Mouse (Mus musculus): Measurements from ENCODE around the gene Gm20425.

The Gm20425 gene

DNA sequence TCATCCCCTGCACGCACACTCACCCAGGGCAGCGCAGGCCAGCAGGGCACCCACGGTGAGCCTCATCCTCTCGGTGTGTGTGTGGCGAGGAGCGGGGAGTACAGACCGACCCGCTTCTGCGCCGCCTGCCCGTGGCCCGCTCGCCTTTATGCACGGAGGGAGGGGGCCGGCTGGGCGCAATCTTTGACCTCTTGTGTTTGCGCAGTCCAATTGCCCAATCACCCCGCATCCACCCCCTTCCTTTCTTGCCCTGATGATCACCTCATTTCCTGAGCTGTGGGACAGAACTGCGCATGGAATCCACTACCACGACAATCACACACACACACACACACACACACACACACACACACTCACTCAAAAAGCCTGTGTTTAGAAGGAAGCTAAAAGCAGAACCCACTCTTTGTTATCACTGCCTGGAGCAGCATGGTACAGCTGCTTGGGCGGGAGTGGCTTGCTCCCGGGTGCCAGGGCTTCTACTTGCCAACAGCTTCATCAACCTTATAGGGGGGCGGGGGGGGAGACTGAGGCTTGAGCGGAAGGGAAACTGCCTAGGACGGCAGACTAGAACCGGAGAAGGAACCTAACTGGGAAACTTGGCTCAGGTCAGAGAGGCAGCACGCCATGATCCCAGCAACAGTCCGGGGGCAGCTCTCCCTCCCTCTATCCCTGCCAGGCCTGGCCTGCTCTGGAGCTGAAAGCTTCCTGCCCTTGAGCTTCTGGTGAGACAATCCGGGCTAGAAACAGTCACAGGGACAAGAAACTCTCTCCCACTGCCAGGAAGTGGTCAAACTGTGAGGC is at the start of gene Gm20425, which contains the start of gene Trf:
TSS of gene Gm20425 (minus strand) at position 157 of the 801 bp plus-strand sequence.
TSS of gene Trf (minus strand) at position 294 of the 801 bp plus-strand sequence.
- no peak for DNase-seq (ENCODE audit: low read depth, low spot score)

DNA sequence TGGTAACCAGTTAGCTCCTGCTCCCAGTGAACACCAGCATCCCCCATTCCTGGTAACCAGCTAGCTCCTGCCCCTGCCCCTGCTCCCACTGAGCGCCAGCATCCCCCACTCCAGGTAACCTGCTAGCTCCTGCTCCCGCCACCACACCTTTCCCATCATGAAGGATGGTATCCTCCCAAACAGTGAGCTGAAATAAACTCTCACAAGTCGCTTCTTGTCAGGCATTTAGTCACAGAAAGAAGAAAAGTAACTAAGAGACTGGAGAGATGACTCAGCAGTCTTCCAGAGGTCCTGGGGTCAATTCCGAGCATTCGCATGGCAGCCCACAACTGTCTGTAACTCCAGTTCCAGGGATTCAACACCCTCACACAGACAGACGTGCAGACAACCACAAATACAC is 46.8 kb upstream of the Gm20425 start:
- DNase-seq (ENCODE audit: low read depth, low spot score): no peak

- no peak for DNase-seq (ENCODE audit: low read depth, low spot score)
Observed at GRCm38 (mm10) chr9:103275676-103276075, 45.6 kb upstream of the Gm20425 start.

- no peak for DNase-seq (ENCODE audit: low read depth, low spot score)
Observed at GRCm38 (mm10) chr9:103274819-103275218, 44.7 kb upstream of the Gm20425 start.

DNA sequence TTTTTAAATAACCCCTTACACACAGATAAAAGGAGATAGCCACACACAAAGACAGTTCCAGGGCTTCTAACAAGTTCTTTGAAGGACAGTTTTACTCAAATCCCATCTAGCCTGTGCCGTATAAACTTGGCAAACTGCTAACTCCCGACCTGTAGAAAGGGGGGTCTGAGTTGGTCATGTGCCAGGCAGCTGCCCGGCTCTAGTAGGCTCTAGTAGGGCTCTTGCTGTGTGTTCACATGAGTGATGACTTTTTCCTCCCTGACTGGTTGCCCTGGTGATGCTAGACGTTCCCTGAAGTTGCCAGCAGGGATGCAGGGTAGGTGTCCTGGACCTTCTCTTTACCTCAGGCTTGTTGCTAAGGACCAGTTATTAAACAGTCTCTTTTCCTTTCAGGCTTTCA is 41.0 kb upstream of the Gm20425 start:
- DNase-seq (ENCODE audit: low read depth, low spot score): no peak

- DNase-seq (ENCODE audit: low read depth, low spot score): no peak
Observed at GRCm38 (mm10) chr9:103265778-103266177, 35.7 kb upstream of the Gm20425 start.

DNA sequence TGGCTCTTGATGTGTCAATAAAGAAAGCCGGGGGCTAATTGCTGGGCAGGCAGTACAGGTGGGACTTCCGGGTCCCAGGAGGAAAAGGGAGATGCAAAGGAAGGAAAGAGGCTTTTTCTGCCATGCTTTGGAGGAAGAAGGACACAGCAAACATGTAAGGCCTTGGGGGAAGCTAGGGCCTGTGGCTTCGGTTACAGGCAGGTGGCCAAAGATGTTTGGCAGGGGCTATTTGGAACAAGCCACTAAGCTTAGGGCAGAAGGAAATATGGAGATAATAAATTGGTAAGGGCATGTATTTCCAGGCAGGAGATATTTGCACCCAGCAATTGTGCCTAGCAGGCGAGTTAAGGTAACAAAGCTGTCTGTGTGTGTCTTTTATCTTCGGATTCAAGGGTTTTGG is 22.8 kb upstream of the Gm20425 start:
- no peak for DNase-seq (ENCODE audit: low read depth, low spot score)

DNA sequence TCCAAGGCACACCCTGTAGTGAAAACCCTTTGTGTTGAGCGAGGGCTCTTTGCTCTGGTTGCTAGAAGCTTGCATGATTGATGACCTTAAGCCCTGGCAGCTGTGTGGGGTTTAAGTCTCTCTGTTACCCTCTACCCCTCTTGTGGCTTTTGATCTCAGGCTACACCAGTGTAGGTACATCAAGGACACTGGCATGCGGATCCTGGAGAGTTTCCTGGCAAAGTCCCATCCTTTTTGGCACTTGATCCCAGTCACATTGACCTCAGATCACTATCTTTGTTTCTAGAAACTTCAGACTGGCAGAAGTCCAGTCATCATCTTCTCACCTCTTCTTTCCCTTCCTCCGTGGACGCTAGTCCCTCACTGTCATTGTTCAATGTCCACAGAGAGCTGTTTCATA is 18.5 kb upstream of the Gm20425 start:
- DNase-seq (ENCODE audit: low read depth, low spot score): no peak

GRCm38 (mm10) chr9:103246526-103247168 is 16.5 kb upstream of the Gm20425 start:
- no peak for DNase-seq (ENCODE audit: low read depth, low spot score)

GRCm38 (mm10) chr9:103243640-103244039 is 13.5 kb upstream of the Gm20425 start:
- DNase-seq (ENCODE audit: low read depth, low spot score): no peak

DNA sequence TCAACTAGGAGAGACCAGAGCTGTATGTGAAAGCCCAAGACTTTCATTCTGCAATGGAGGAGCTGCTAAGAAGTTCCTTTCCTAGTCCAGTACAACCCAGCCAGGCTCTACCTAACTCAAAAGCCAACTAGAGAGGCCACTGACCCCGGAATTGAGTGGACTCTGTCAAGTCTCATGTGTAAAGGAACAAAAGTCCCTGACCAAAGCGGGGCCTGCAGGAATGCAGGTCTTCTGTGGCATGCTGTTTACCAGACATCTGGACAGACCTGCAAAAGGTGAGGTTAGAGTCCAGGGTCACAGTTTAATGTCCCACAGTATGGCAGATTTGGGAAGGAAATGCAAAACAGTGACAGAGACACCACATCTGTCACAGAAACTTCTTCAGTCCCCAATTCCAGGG is 11.1 kb upstream of the Gm20425 start:
- no peak for DNase-seq (ENCODE audit: low read depth, low spot score)

DNA sequence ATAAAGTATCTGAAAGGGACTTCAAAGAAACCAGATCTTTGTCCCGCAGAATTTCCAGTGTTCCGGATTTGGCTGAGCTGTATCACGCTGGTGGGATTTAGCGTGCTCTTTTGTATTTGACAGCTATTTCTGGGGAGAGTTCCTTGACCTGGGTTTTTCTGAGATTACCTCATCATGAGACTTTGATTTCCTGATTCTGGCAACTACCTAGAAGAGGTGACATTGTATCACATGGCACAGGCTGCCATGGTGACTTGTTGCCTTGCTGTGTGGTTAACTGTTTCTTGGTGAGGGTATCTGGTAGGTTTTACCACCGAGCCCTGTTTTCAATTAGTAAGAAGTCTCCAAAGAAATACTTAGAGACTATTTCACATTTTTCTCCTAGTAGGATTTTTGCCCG is 9.4 kb upstream of the Gm20425 start:
- DNase-seq (ENCODE audit: low read depth, low spot score): no peak

GRCm38 (mm10) chr9:103234565-103235165 is 4.6 kb upstream of the Gm20425 start:
- DNase-seq (ENCODE audit: low read depth, low spot score): no peak

- DNase-seq (ENCODE audit: low read depth, low spot score): no peak
Observed at GRCm38 (mm10) chr9:103234059-103234458, 4.0 kb upstream of the Gm20425 start.

DNA sequence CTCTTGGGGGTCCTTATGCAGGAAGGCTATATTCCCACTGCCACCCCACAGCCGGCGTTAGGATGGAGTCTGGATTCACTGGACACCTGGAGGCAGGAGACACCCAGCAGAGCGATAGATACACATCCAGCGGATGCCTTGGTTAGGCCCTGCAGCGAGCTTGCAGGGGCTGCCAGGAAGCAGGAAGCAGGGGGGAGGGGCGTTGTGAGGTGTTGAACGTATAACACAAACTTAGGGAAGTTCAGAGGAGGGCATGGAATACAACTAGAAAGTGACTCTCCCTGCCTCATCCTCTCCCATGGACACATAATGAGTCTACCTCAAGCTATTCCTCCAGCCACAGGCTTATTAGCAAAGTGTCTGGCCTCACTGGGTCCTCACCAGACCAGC is 2.9 kb upstream of the Gm20425 start:
- DNase-seq (ENCODE audit: low read depth, low spot score): no peak

DNA sequence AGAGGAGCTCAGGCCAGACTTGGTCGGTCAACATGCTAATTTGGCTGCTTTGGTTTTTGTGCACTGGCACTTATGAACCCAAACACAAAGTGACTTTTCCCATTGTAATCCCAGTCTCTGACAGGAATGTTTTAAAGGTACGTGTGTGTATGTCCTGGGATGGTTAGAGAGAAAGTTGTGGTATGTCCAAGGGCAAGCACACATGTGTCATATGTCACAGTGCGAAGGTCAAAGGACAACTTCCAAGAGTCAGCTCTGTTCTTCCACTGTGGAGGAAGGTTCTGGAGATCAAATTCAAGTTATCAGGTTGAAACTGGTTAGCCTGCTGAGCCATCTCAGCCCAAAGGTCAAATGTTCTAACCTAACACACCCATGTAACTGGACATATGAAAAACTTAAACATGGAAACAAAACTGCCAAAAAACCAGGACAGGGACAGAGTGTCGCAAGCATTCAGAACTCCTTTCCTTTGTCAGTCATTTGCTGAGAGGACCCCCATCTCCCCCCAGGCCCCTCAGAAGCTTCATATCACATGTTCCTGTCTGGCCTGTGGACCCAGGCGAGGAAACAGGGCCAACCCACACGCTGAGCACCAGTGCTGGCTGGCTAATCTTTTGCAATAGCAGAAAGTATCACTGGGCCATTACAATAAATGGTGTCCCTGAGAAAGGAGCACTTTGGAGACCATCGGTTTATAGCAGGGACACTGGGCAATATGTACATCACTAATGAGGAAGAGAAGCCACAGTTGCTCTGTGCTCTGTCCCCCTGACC is 2.3 kb upstream of the Gm20425 start:
- DNase-seq (ENCODE audit: low read depth, low spot score): no peak

DNA sequence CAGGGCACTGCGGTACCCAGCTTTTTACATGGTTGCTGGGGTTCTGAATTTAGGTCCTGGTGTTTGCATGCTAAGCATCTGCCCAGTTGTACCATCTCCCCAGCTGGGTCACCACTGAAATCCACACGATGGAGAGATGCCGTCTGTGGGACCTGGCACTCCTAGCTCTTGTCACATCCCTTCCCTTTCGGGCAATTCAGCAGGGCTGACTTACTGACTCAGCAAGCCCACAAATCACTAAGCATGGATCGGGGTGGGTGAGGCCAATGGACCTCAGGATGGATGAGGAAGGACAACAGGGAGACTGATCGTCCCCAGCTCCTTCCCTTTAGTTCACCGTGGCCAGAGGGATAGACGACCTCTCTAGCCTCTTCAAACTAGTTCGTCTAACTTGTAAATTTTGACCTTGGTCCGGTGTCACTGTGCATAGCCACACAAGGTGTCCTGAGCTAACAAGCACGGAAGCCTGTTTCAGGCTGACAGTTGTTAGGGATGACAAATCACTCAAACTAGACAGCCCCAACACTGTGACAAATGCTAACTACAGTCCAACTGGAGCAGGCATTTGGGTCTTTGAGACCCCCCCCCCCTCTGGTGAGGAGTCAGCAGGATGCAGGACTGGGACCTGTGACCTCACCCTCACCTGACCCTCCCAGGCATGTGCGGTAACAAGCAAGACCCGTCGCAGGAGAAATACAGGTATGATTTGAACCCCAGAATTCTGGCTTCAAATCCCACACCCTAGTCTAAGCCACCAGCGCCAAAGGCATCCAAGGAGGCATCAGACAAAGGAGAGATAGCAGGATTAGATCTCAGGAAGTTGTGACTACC is 855 bp downstream of the Gm20425 start:
- DNase-seq (ENCODE audit: low read depth, low spot score): no peak

GRCm38 (mm10) chr9:103228370-103229003 is 1.6 kb downstream of the Gm20425 start:
- DNase-seq (ENCODE audit: low read depth, low spot score): no peak

GRCm38 (mm10) chr9:103227760-103228159 is 2.3 kb downstream of the Gm20425 start:
- no peak for DNase-seq (ENCODE audit: low read depth, low spot score)

GRCm38 (mm10) chr9:103226806-103227205 is 3.3 kb downstream of the Gm20425 start:
- DNase-seq (ENCODE audit: low read depth, low spot score): no peak

DNA sequence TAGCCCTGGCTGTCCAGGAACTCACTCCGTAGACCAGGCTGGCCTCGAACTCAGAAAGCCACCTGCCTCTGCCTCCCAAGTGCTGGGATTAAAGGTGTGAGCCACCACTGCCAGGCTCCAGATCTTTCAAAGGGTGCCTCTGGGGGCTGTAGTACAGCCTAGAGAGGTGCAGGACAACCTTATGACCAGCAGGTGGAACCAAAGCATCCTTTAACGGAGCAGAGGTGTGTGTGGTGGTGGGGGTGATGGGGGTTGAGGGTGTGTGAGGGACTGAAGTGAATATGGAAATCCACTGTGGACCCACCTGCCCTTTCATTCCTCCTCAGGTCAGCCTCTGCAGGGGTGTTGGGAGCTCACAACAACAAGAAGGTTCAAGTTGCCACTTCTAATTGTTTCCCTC is 4.6 kb downstream of the Gm20425 start:
- no peak for DNase-seq (ENCODE audit: low read depth, low spot score)

Measured in retina, adult 2 months (tissue).